Mouse (Mus musculus) ES-Bruce4 (cell line): ENCODE measurements around the gene Camkmt.

ENCODE experiments used
- CTCF ChIP-seq: IDR thresholded peaks from one replicate; pipeline ENCODE4 v1.8.1; 2011; ENCODE audit warnings: low read depth, low read length
- EP300 ChIP-seq: IDR thresholded peaks from 2 replicates; pipeline ENCODE4 v1.6.1; 2011; ENCODE audit warnings: low read depth, low read length; ENCODE audit not compliant: insufficient read depth
- POLR2A ChIP-seq: IDR thresholded peaks from one replicate; pipeline ENCODE4 v1.8.1; 2011; ENCODE audit warnings: low read length; ENCODE audit not compliant: insufficient read depth

GRCm38 (mm10) chr17:85040913-85041312 is 49.4 kb upstream of the Camkmt start:
- TF ChIP-seq POLR2A: no peak
- no peak for TF ChIP-seq EP300
- no peak for TF ChIP-seq CTCF
